Comparison of ENCODE assay signal across 26 mouse cellular contexts in genomic region chr4:40864361-40864760, GRCm38 (mm10). TPM values are rescaled to one million over a fixed set of nuclear protein-coding genes. Genes with fewer than 3 reads are reported as not detected.
DNase-seq lines count a peak whose midpoint lies in the region; ATAC-seq and TF ChIP-seq lines count a peak whose summit lies in the region.
"Had no signal": no experiment of that assay in that cellular context is flagged by ENCODE, and none has a peak within 500 bp of the region (broad histone marks: within the 10 kb centered on the region; RNA-seq: fewer than 3 reads in every experiment).

No protein-coding gene starts in this region.

- H3K9me3 ChIP-seq in liver, postnatal 0 days (ENCODE audit: low read length), result no peaks in the 10 kb centered on the region
- H3K9me3 ChIP-seq in liver, embryonic 12.5 days (replicated peaks), result no peaks in the 10 kb centered on the region
- H3K9me3 ChIP-seq: embryonic facial prominence, embryonic 10.5 days; embryonic facial prominence, embryonic 12.5 days; forebrain, embryonic 13.5 days; forebrain, embryonic 15.5 days; G1E had no signal

- no peak for TF ChIP-seq EP300 in liver, postnatal 0 days (IDR thresholded peaks at IDR 0.05; ENCODE audit: low read depth)

- H3K36me3 ChIP-seq in kidney, adult 2 months (ENCODE audit: control insufficient read depth, insufficient read depth, low read length), result no peaks in the 10 kb centered on the region
- no peaks in the 10 kb centered on the region for H3K36me3 ChIP-seq in liver, adult 2 months (ENCODE audit: control insufficient read depth, insufficient read depth, low read length)
- H3K36me3 ChIP-seq in liver, postnatal 0 days (replicated peaks; ENCODE audit: insufficient read depth, low read length), result no peaks in the 10 kb centered on the region
- no peaks in the 10 kb centered on the region for H3K36me3 ChIP-seq in liver, embryonic 12.5 days
- H3K36me3 ChIP-seq: embryonic facial prominence, embryonic 10.5 days; embryonic facial prominence, embryonic 12.5 days; forebrain, embryonic 15.5 days; G1E had no signal

- WGBS in kidney, adult 2 months, result 83% methylated on average over 12 of the region's 12 CpGs
- WGBS in liver, adult 2 months, result 34% methylated on average over 12 of the region's 12 CpGs
- WGBS in liver, postnatal 0 days (ENCODE audit: insufficient replicate concordance), result 85% methylated on average over 12 of the region's 12 CpGs
- WGBS in liver, embryonic 12.5 days (ENCODE audit: insufficient replicate concordance), result 92% methylated on average over 12 of the region's 12 CpGs

- DNase-seq in kidney, adult 2 months, result peak; percentile 76
- DNase-seq in kidney, postnatal 36 days, result no peak
- peak; percentile 98 for DNase-seq in liver, adult 2 months (ENCODE audit: extremely low read depth, low read depth, low spot score)
- no peak for DNase-seq in liver
- no peak for DNase-seq in liver, postnatal 0 days
- DNase-seq: adrenal gland, adult 8-10 months; adrenal gland, postnatal 14 days; adrenal gland, postnatal 36 days; B cell, adult 2 months; cerebellum, adult 11-12 months; cerebellum, adult 2 months; cerebellum, adult 9-10 months; cerebellum, postnatal 10 days; cerebellum, postnatal 25 days had no signal

- no peak overlapping the region for H3K27ac ChIP-seq in kidney, adult 2 months (ENCODE audit: insufficient read depth, low read depth, low read length)
- H3K27ac ChIP-seq in liver, adult 2 months (replicated peaks; ENCODE audit: insufficient read depth, low read depth, low read length), result peak overlapping the region; percentile 64
- H3K27ac ChIP-seq in liver, postnatal 0 days (ENCODE audit: low read depth), result 0 out of 2 replicates have a peak overlapping the region, but pooled peaks have one; percentile 23
- H3K27ac ChIP-seq in liver, embryonic 12.5 days, result no peak overlapping the region
- H3K27ac ChIP-seq: embryonic facial prominence, embryonic 10.5 days; embryonic facial prominence, embryonic 12.5 days; forebrain, embryonic 13.5 days; forebrain, embryonic 15.5 days had no signal

- peaks cover 6% of the 10 kb centered on the region; the same call in 1 of the 2 replicates for H3K4me1 ChIP-seq in kidney, adult 2 months (ENCODE audit: control insufficient read depth, insufficient read depth, low read length)
- H3K4me1 ChIP-seq in liver, adult 2 months (ENCODE audit: control insufficient read depth, insufficient read depth, low read length), result peaks cover 9% of the 10 kb centered on the region
- peaks cover 8% of the 10 kb centered on the region; the same call in 1 of the 2 replicates for H3K4me1 ChIP-seq in liver, postnatal 0 days (ENCODE audit: insufficient read depth)
- H3K4me1 ChIP-seq in liver, embryonic 12.5 days, result peaks cover 27% of the 10 kb centered on the region
- H3K4me1 ChIP-seq: embryonic facial prominence, embryonic 10.5 days; embryonic facial prominence, embryonic 12.5 days had no signal

- no peak for TF ChIP-seq CTCF in kidney, adult 2 months (conservative IDR thresholded peaks at IDR 0.05; ENCODE audit: insufficient read depth, insufficient read length, low read depth, low read length)
- TF ChIP-seq CTCF in liver, adult 2 months (IDR thresholded peaks at IDR 0.05; ENCODE audit: low read depth, low read length), result no peak
- TF ChIP-seq CTCF in liver, postnatal 0 days (IDR thresholded peaks at IDR 0.05; ENCODE audit: low read depth), result no peak

- TF ChIP-seq POLR2A in kidney, adult 2 months (IDR thresholded peaks at IDR 0.05; ENCODE audit: low read depth, low read length), result no peak
- TF ChIP-seq POLR2A in liver, adult 2 months (IDR thresholded peaks at IDR 0.05; ENCODE audit: extremely low read depth, insufficient read depth, low read length), result no peak

- ATAC-seq in liver, postnatal 0 days, result peak; percentile 74
- no peak for ATAC-seq in liver, embryonic 12.5 days
- ATAC-seq: activated CD4-positive, CD25-positive, alpha-beta regulatory T cell, adult 4 months; CD4-positive, CD25-positive, alpha-beta regulatory T cell, adult 4 months; forebrain, embryonic 13.5 days; forebrain, embryonic 15.5 days; Patski had no signal

- H3K79me2 ChIP-seq in liver, adult 2 months (ENCODE audit: control insufficient read depth, insufficient read depth, low read length), result no peaks in the 10 kb centered on the region

- peak overlapping the region; percentile 61 for H3K9ac ChIP-seq in liver, adult 2 months (ENCODE audit: low read depth, low read length)
- H3K9ac ChIP-seq in liver, postnatal 0 days (replicated peaks), result no peak overlapping the region
- no peak overlapping the region for H3K9ac ChIP-seq in liver, embryonic 12.5 days
- H3K9ac ChIP-seq: embryonic facial prominence, embryonic 12.5 days; forebrain, embryonic 13.5 days; forebrain, embryonic 15.5 days had no signal

- no peak overlapping the region for H3K4me3 ChIP-seq in kidney, adult 2 months (ENCODE audit: insufficient read depth, low read depth, low read length)
- H3K4me3 ChIP-seq in liver, adult 2 months (ENCODE audit: insufficient read depth, low read depth, low read length), result peak overlapping the region; percentile 20; the same call in 1 of the 2 replicates
- no peak overlapping the region for H3K4me3 ChIP-seq in liver, postnatal 0 days (ENCODE audit: low read depth, low read length)
- H3K4me3 ChIP-seq in liver, embryonic 12.5 days, result no peak overlapping the region
- H3K4me3 ChIP-seq: embryonic facial prominence, embryonic 10.5 days; embryonic facial prominence, embryonic 12.5 days; forebrain, embryonic 13.5 days; forebrain, embryonic 15.5 days had no signal

- H3K27me3 ChIP-seq in kidney, adult 2 months (replicated peaks; ENCODE audit: control insufficient read depth, insufficient read depth, low read length), result no peaks in the 10 kb centered on the region
- no peaks in the 10 kb centered on the region for H3K27me3 ChIP-seq in liver, adult 2 months (ENCODE audit: control insufficient read depth, insufficient read depth, low read length)
- no peaks in the 10 kb centered on the region for H3K27me3 ChIP-seq in liver, postnatal 0 days (ENCODE audit: insufficient read depth, low read length)
- H3K27me3 ChIP-seq in liver, embryonic 12.5 days (replicated peaks), result no peaks in the 10 kb centered on the region
- H3K27me3 ChIP-seq: CH12.LX; embryonic facial prominence, embryonic 12.5 days; forebrain, embryonic 13.5 days; forebrain, embryonic 15.5 days; Patski had no signal

- H3K4me2 ChIP-seq in liver, postnatal 0 days (ENCODE audit: low read depth, low read length), result no peak overlapping the region
- H3K4me2 ChIP-seq in liver, embryonic 12.5 days, result no peak overlapping the region
- H3K4me2 ChIP-seq: embryonic facial prominence, embryonic 12.5 days; forebrain, embryonic 13.5 days; forebrain, embryonic 15.5 days had no signal

RNA-seq across cellular contexts. Expression of gene B4galt1, which starts 10.6 kb away (rescaled TPM):
- polyA plus RNA-seq in kidney, adult 2 months (2012; rRNA removed), result 20.1 and 22.2 TPM in 2 replicates
- 11.0 and 13.8 TPM in 2 replicates for total RNA-seq in liver, adult 2 months (2014; rRNA removed)
- 20.7 and 28.1 TPM in 2 replicates for polyA plus RNA-seq in liver, adult 2 months (2012; rRNA removed)
- 26.4 and 30.2 TPM in 2 replicates for polyA plus RNA-seq in liver, postnatal 0 days (2015; fragmentation: Nextera tagmentation; extraction: Ambion mirVana)
- polyA plus RNA-seq in liver, embryonic 12.5 days (2016; fragmentation: Nextera tagmentation; extraction: Ambion mirVana), result 39.6 and 40.0 TPM in 2 replicates

RNA-seq across cellular contexts. Expression of gene Spink4, which starts 55.5 kb away (rescaled TPM):
- 2.6 and 3.2 TPM in 2 replicates for polyA plus RNA-seq in kidney, adult 2 months (2012; rRNA removed)
- total RNA-seq in liver, adult 2 months (2014; rRNA removed), result 1.4 and 1.9 TPM in 2 replicates
- polyA plus RNA-seq in liver, adult 2 months (2012; rRNA removed), result 0.93 and 1.9 TPM in 2 replicates
- 0.65 and 1.2 TPM in 2 replicates for polyA plus RNA-seq in liver, postnatal 0 days (2015; fragmentation: Nextera tagmentation; extraction: Ambion mirVana)
- polyA plus RNA-seq in liver, embryonic 12.5 days (2016; fragmentation: Nextera tagmentation; extraction: Ambion mirVana), result 0.58 TPM in 1 of 2 replicates, not detected in the other
- total RNA-seq: CH12.LX, G1E had no signal
- polyA plus RNA-seq: activated CD4-positive, CD25-positive, alpha-beta regulatory T cell, adult 4 months; CD4-positive, CD25-positive, alpha-beta regulatory T cell, adult 4 months; embryonic facial prominence, embryonic 10.5 days; embryonic facial prominence, embryonic 12.5 days; embryonic facial prominence, embryonic 14.5 days; forebrain, embryonic 11.5 days; forebrain, embryonic 13.5 days; forebrain, embryonic 15.5 days; G1E; Patski had no signal

Comparison
In these comparisons a context has a peak if more than half of its experiments do, and no peak if none do; other contexts are left out.
1. DNase-seq: peak in kidney, adult 2 months (single experiment) and liver, adult 2 months (single experiment); none in kidney, postnatal 36 days (0 of 2), liver (single experiment) and liver, postnatal 0 days (single experiment).
2. H3K27ac ChIP-seq: peak in liver, adult 2 months (single experiment) and liver, postnatal 0 days (single experiment); none in kidney, adult 2 months (single experiment) and liver, embryonic 12.5 days (single experiment).